Mouse (Mus musculus): ENCODE measurements at regions not wholly inside any gene's neighbourhood (a gene's known extent, or its start where the extent isn't known, plus 50 kb on each side); places are given as distances from the start of the nearest gene placed in this dataset.

GRCm38 (mm10) chr14:58815616-58816539, 326.8 kb downstream of the 1700129C05Rik start:
- ATAC-seq (ENCODE audit: low FRiP score) (no peak), DNase-seq (ENCODE audit: low spot score) (peak; percentile 36)
- H3K4me2 ChIP-seq (replicated peaks) = no peak overlapping the region
- H3K4me3 ChIP-seq (replicated peaks; ENCODE audit: low read length) = no peak overlapping the region
- 70% methylated on average over 11 of the region's 11 CpGs for WGBS
- no peak overlapping the region for H3K9ac ChIP-seq
- H3K4me1 ChIP-seq (replicated peaks; ENCODE audit: control insufficient read depth, insufficient read depth, low read length) = no peaks in the 10 kb centered on the region
- H3K9me3 ChIP-seq (ENCODE audit: control insufficient read depth, low read length) = no peaks in the 10 kb centered on the region
- H3K36me3 ChIP-seq (replicated peaks; ENCODE audit: control insufficient read depth, insufficient read depth) = no peaks in the 10 kb centered on the region
- H3K27ac ChIP-seq = no peak overlapping the region
- H3K27me3 ChIP-seq (ENCODE audit: control insufficient read depth, insufficient read depth, low read length) = no peaks in the 10 kb centered on the region

GRCm38 (mm10) chr14:58812585-58812984, 330.1 kb downstream of the 1700129C05Rik start:
- Histone ChIP-seq H3K27ac (no peak overlapping the region), H3K36me3 (replicated peaks; ENCODE audit: control insufficient read depth, insufficient read depth) (no peaks in the 10 kb centered on the region), H3K4me1 (replicated peaks; ENCODE audit: control insufficient read depth, insufficient read depth, low read length) (no peaks in the 10 kb centered on the region), H3K9me3 (ENCODE audit: control insufficient read depth, low read length) (no peaks in the 10 kb centered on the region), H3K9ac (no peak overlapping the region), H3K27me3 (ENCODE audit: control insufficient read depth, insufficient read depth, low read length) (no peaks in the 10 kb centered on the region), H3K4me2 (replicated peaks) (no peak overlapping the region), H3K4me3 (replicated peaks; ENCODE audit: low read length) (no peak overlapping the region)
- no peak for ATAC-seq (ENCODE audit: low FRiP score)
- 83% methylated on average over 5 of the region's 5 CpGs for WGBS
- DNase-seq (ENCODE audit: low spot score) = no peak

- Histone ChIP-seq H3K4me3 (replicated peaks; ENCODE audit: low read length) (no peak overlapping the region), H3K4me2 (replicated peaks) (no peak overlapping the region), H3K9ac (no peak overlapping the region), H3K4me1 (replicated peaks; ENCODE audit: control insufficient read depth, insufficient read depth, low read length) (no peaks in the 10 kb centered on the region), H3K9me3 (ENCODE audit: control insufficient read depth, low read length) (no peaks in the 10 kb centered on the region), H3K36me3 (replicated peaks; ENCODE audit: control insufficient read depth, insufficient read depth) (no peaks in the 10 kb centered on the region), H3K27me3 (ENCODE audit: control insufficient read depth, insufficient read depth, low read length) (no peaks in the 10 kb centered on the region), H3K27ac (no peak overlapping the region)
- no peak for DNase-seq (ENCODE audit: low spot score)
- ATAC-seq (ENCODE audit: low FRiP score) = no peak
Observed at GRCm38 (mm10) chr14:58801402-58801861, 341.3 kb downstream of the 1700129C05Rik start.

GRCm38 (mm10) chr14:58788190-58788945, 354.3 kb downstream of the 1700129C05Rik start:
- no peak overlapping the region for H3K9ac ChIP-seq
- no peak overlapping the region for H3K4me3 ChIP-seq (replicated peaks; ENCODE audit: low read length)
- H3K36me3 ChIP-seq (replicated peaks; ENCODE audit: control insufficient read depth, insufficient read depth) = no peaks in the 10 kb centered on the region
- ATAC-seq (ENCODE audit: low FRiP score) (no peak), DNase-seq (ENCODE audit: low spot score) (no peak)
- no peak overlapping the region for H3K4me2 ChIP-seq (replicated peaks)
- no peaks in the 10 kb centered on the region for H3K4me1 ChIP-seq (replicated peaks; ENCODE audit: control insufficient read depth, insufficient read depth, low read length)
- H3K27me3 ChIP-seq (ENCODE audit: control insufficient read depth, insufficient read depth, low read length) = no peaks in the 10 kb centered on the region
- WGBS = 84% methylated on average over 10 of the region's 10 CpGs
- H3K27ac ChIP-seq = no peak overlapping the region
- H3K9me3 ChIP-seq (ENCODE audit: control insufficient read depth, low read length) = no peaks in the 10 kb centered on the region

GRCm38 (mm10) chr14:58787618-58788017, 355.1 kb downstream of the 1700129C05Rik start:
- H3K27me3 ChIP-seq (ENCODE audit: control insufficient read depth, insufficient read depth, low read length) = no peaks in the 10 kb centered on the region
- H3K4me3 ChIP-seq (replicated peaks; ENCODE audit: low read length) = no peak overlapping the region
- H3K36me3 ChIP-seq (replicated peaks; ENCODE audit: control insufficient read depth, insufficient read depth) = no peaks in the 10 kb centered on the region
- no peaks in the 10 kb centered on the region for H3K9me3 ChIP-seq (ENCODE audit: control insufficient read depth, low read length)
- no peak for DNase-seq (ENCODE audit: low spot score)
- no peak overlapping the region for H3K4me2 ChIP-seq (replicated peaks)
- ATAC-seq (ENCODE audit: low FRiP score) = no peak
- H3K4me1 ChIP-seq (replicated peaks; ENCODE audit: control insufficient read depth, insufficient read depth, low read length) = no peaks in the 10 kb centered on the region
- no peak overlapping the region for H3K9ac ChIP-seq
- 78% methylated on average over 2 of the region's 2 CpGs for WGBS
- no peak overlapping the region for H3K27ac ChIP-seq

- H3K36me3 ChIP-seq (replicated peaks; ENCODE audit: control insufficient read depth, insufficient read depth) = no peaks in the 10 kb centered on the region
- H3K9me3 ChIP-seq (ENCODE audit: control insufficient read depth, low read length) = no peaks in the 10 kb centered on the region
- no peak overlapping the region for H3K4me3 ChIP-seq (replicated peaks; ENCODE audit: low read length)
- DNase-seq (ENCODE audit: low spot score) = no peak
- no peak for ATAC-seq (ENCODE audit: low FRiP score)
- H3K9ac ChIP-seq = no peak overlapping the region
- H3K27ac ChIP-seq = no peak overlapping the region
- 91% methylated on average over 4 of the region's 4 CpGs for WGBS
- no peak overlapping the region for H3K4me2 ChIP-seq (replicated peaks)
- no peaks in the 10 kb centered on the region for H3K4me1 ChIP-seq (replicated peaks; ENCODE audit: control insufficient read depth, insufficient read depth, low read length)
- no peaks in the 10 kb centered on the region for H3K27me3 ChIP-seq (ENCODE audit: control insufficient read depth, insufficient read depth, low read length)
Observed at GRCm38 (mm10) chr14:58786791-58787491, 355.8 kb downstream of the 1700129C05Rik start.

- H3K4me3 ChIP-seq (replicated peaks; ENCODE audit: low read length) = no peak overlapping the region
- 44% methylated on average over 1 of the region's 1 CpGs for WGBS
- H3K4me1 ChIP-seq (replicated peaks; ENCODE audit: control insufficient read depth, insufficient read depth, low read length) = no peaks in the 10 kb centered on the region
- no peak overlapping the region for H3K27ac ChIP-seq
- H3K36me3 ChIP-seq (replicated peaks; ENCODE audit: control insufficient read depth, insufficient read depth) = no peaks in the 10 kb centered on the region
- no peak overlapping the region for H3K9ac ChIP-seq
- H3K9me3 ChIP-seq (ENCODE audit: control insufficient read depth, low read length) = no peaks in the 10 kb centered on the region
- DNase-seq (ENCODE audit: low spot score) (no peak), ATAC-seq (ENCODE audit: low FRiP score) (no peak)
- no peaks in the 10 kb centered on the region for H3K27me3 ChIP-seq (ENCODE audit: control insufficient read depth, insufficient read depth, low read length)
- H3K4me2 ChIP-seq (replicated peaks) = no peak overlapping the region
Observed at GRCm38 (mm10) chr14:58783201-58783600, 359.5 kb downstream of the 1700129C05Rik start.

GRCm38 (mm10) chr14:58780306-58780705, 362.4 kb downstream of the 1700129C05Rik start:
- Histone ChIP-seq H3K27me3 (ENCODE audit: control insufficient read depth, insufficient read depth, low read length) (no peaks in the 10 kb centered on the region), H3K4me3 (replicated peaks; ENCODE audit: low read length) (no peak overlapping the region), H3K9ac (no peak overlapping the region), H3K9me3 (ENCODE audit: control insufficient read depth, low read length) (no peaks in the 10 kb centered on the region), H3K36me3 (replicated peaks; ENCODE audit: control insufficient read depth, insufficient read depth) (no peaks in the 10 kb centered on the region), H3K4me1 (replicated peaks; ENCODE audit: control insufficient read depth, insufficient read depth, low read length) (no peaks in the 10 kb centered on the region), H3K27ac (no peak overlapping the region), H3K4me2 (replicated peaks) (no peak overlapping the region)
- no peak for DNase-seq (ENCODE audit: low spot score)
- ATAC-seq (ENCODE audit: low FRiP score) = no peak
- WGBS = 65% methylated on average over 4 of the region's 4 CpGs

GRCm38 (mm10) chr14:58778675-58779074, 364.0 kb downstream of the 1700129C05Rik start:
- no peak overlapping the region for H3K4me3 ChIP-seq (replicated peaks; ENCODE audit: low read length)
- H3K27me3 ChIP-seq (ENCODE audit: control insufficient read depth, insufficient read depth, low read length) = no peaks in the 10 kb centered on the region
- H3K27ac ChIP-seq = no peak overlapping the region
- no peak overlapping the region for H3K4me2 ChIP-seq (replicated peaks)
- 39% methylated on average over 4 of the region's 4 CpGs for WGBS
- H3K36me3 ChIP-seq (replicated peaks; ENCODE audit: control insufficient read depth, insufficient read depth) = no peaks in the 10 kb centered on the region
- no peaks in the 10 kb centered on the region for H3K4me1 ChIP-seq (replicated peaks; ENCODE audit: control insufficient read depth, insufficient read depth, low read length)
- no peaks in the 10 kb centered on the region for H3K9me3 ChIP-seq (ENCODE audit: control insufficient read depth, low read length)
- ATAC-seq (ENCODE audit: low FRiP score) = peak; percentile 74; the same call in 1 of the 2 replicates
- H3K9ac ChIP-seq = no peak overlapping the region
- DNase-seq (ENCODE audit: low spot score) = peak; percentile 40

All from hindbrain, embryonic 14.5 days (tissue).